Mouse (Mus musculus) heart, postnatal 25 days (tissue): ENCODE data around the gene Ankrd55. TPM values are rescaled to one million over a fixed set of nuclear protein-coding genes. Genes with fewer than 3 reads are reported as not detected.
A peak's percentile ranks its signal among the peaks of the same experiment; 100 is the strongest.

Experiments used
- DNase-seq: peaks from one replicate; pipeline ENCODE4 v3.0.0; 2022; ENCODE audit warnings: low spot score
- intact Hi-C: fragments of 180-260 bp; cut with DNase I; formaldehyde crosslinking; loops from one replicate; pipeline ENCODE4 v1.15.1; 2025
- total RNA-seq, 2 experiments: library from RNA; stranded (reverse); gene quantifications; 2 replicates each; pipeline ENCODE4 v1.2.3; 2021

The Ankrd55 gene
- total RNA-seq, 2 experiments from 2014 or later = 0.25 to 0.34 TPM

DNA sequence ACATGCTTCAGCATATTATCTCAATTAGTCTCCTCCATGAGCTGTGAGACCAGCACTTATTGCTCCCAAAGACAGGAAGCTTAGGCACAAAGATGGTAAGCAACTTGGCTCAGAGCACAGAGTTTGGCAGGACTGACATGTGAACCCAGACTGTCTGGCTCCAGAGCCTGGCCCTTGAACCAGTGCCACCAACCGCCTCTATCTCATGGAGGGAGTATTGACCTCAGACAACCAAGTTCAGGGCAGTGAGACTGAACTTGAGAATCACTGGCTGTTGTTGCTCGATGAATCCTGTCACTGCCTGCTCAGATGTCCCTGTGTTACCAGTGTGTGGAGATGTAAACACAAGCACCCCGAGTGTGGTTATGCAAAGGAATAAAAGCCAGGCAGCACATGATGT is 47.3 kb downstream of the Ankrd55 start:
- DNase-seq = peak; percentile 17
- intact Hi-C loops = no loop called here

GRCm38 (mm10) chr13:112337146-112337545 is 48.9 kb downstream of the Ankrd55 start:
- no peak for DNase-seq
- intact Hi-C loops = no loop called here

- intact Hi-C loops = no loop called here
- DNase-seq = peak; percentile 15
These were observed 52.0 kb downstream of the Ankrd55 start for GRCm38 (mm10) chr13:112340205-112340604.

- DNase-seq = no peak
- intact Hi-C loops = no loop called here
These were observed 52.5 kb downstream of the Ankrd55 start for GRCm38 (mm10) chr13:112340761-112341160.

- intact Hi-C loops = no loop called here
- DNase-seq = no peak
These were observed 54.8 kb downstream of the Ankrd55 start for GRCm38 (mm10) chr13:112342971-112343627.

DNA sequence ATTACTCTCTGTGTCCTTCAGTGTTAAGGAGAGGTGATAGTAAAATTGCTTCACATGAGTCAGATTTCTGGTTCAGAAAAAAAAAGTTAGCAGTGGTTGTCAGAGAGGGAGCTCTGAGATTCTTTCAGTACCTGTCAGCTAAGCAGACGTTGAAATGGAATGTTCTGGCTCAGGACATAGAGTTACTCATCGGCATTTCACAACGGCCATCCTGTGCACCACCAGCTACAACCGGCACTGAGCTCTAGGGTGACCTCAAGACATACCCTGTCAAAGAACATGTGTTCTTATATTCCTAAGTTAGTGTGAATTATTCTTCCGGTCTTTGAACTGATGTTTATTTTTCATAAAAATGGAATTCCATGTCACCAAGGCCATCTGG is 55.4 kb downstream of the Ankrd55 start:
- no peak for DNase-seq
- intact Hi-C loops = no loop called here

- no peak for DNase-seq
- intact Hi-C loops = no loop called here
These were observed 56.1 kb downstream of the Ankrd55 start for GRCm38 (mm10) chr13:112344270-112344864.

- DNase-seq = no peak
- intact Hi-C loops = no loop called here
These were observed 57.3 kb downstream of the Ankrd55 start for GRCm38 (mm10) chr13:112345542-112345941.

DNA sequence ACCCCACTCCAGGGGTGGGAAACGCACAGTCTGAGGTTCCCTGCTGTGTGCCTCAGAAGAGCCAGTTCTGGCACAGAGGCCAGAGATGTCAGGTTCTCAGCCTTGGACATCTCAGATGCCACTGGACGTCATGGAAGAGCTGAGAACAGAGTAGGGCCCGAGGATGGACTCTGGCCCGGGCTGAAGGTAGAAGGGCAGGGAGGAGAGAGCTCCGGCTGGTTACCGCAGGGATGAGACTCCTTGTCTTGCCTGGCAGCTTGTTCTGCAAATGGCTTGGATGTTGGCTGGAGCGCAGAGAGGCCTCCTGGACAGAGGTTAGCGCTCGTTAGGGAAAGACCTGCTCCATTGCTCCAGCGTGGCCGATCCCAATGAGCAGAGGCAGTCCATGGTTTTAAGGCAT is 57.8 kb downstream of the Ankrd55 start:
- DNase-seq = no peak
- intact Hi-C loops = no loop called here

DNA sequence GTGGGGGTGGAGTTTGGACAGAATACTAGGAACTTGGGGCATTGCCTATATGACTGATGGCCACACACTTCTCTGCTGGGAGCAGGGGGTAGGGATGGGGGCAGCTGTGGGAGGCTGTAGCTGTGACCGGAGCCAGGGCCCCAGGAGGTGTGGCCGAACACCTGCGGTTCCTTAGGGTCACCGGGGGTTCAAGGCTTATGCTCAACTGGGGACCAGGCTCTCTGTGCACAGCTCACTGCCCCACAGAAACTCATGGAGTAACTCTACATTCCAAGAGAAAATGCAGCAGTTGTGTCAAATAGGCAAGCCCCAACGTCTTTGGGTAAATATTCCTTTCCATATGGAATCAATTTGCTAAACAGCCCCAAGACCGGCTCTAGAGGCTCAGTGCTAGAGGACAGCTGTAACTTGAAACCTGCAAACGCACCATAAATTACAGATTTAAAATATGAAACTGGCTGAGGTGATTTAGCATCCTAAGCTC is 58.5 kb downstream of the Ankrd55 start:
- intact Hi-C loops = no loop called here
- no peak for DNase-seq

DNA sequence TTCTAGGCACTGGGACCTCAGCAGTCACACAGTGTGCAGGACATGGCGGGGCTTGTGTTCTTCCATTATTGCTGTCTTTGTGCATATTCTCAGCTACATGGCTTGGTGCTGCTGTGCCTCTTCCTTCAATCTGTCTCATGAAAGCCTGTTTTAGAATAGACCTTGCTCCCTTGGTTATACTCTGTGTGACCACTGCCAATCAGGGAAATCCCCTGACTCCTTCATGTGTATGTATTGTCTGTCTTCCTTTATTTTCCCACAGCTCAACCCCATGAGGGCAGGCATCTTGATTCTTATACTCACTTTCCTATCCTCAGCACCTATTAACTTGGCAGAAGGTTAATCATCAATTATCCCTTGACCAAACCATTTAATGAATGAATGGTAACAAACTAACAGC is 60.0 kb downstream of the Ankrd55 start:
- no peak for DNase-seq
- intact Hi-C loops = no loop called here

DNA sequence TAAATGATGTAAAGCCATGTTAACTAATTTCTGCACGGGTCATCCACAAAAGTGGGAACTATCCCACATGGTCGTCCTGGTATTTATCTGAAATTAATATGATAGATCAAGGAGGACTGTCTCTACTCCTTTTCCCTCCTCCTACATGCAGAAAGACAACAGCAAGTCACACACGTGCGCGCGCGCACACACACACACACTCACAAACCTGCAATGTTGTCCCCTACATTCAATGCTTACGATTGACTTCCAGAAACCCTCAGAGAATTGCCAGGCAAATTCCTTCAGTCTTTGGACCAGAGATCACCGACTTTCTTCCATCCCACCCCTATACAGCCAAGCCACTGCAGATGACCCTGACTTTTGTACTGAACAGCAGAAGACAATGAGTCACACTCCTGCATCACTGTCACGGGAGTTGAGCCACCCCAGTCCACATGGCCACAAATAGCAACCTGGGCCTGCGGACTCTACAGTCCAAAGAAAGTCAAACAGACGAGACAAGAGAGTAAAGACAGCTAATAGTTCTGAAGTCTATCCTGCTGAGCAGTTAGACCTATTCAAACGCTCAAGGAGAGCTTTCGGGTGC is 60.7 kb downstream of the Ankrd55 start:
- DNase-seq = no peak
- intact Hi-C loops = no loop called here

- intact Hi-C loops = no loop called here
- DNase-seq = no peak
These were observed 61.2 kb downstream of the Ankrd55 start for GRCm38 (mm10) chr13:112349500-112349899.

- intact Hi-C loops = no loop called here
- DNase-seq = no peak
These were observed 63.7 kb downstream of the Ankrd55 start for GRCm38 (mm10) chr13:112351943-112352342.

GRCm38 (mm10) chr13:112354109-112354867 is 66.0 kb downstream of the Ankrd55 start:
- no peak for DNase-seq
- intact Hi-C loops = no loop called here

GRCm38 (mm10) chr13:112354958-112355357 is 66.7 kb downstream of the Ankrd55 start:
- intact Hi-C loops = no loop called here

DNA sequence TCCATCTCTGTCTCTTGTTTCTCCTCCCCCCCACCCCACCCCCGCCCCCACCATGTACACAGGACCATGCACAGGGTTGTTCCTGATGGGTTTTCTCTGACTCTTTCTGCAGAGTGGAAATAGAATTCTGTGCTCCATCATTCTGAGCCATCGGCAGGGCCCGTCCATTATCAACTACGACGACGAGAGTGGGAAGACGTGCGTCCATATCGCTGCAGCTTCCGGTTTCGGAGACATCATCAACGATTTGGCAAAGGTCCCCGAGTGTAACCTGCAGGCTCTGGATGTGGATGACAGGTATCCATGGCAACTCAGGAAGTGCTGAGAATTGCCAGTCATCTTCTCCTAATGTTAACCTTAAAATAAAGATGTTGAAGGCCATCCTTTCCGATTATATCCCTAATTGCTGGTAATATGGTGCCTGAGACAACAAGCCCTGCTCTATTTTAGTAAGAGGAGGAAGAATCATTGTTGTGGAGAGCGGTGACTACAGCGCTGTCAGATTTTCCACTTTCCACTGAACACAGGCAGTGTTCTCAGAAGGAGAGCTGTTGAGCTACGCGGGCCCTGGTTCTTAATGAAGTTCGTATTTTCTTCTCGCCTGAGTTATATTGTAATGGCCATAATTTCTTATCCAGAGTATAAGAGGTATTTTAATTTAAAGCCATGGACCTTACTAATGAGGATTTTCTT is 67.7 kb downstream of the Ankrd55 start:
- no peak for DNase-seq
- intact Hi-C loops = no loop called here

More at GRCm38 (mm10) chr13:112354958-112355357, 66.7 kb downstream of the Ankrd55 start:
- no peak for DNase-seq

- DNase-seq = no peak
- intact Hi-C loops = no loop called here
These were observed 73.3 kb downstream of the Ankrd55 start for GRCm38 (mm10) chr13:112361575-112361974.

DNA sequence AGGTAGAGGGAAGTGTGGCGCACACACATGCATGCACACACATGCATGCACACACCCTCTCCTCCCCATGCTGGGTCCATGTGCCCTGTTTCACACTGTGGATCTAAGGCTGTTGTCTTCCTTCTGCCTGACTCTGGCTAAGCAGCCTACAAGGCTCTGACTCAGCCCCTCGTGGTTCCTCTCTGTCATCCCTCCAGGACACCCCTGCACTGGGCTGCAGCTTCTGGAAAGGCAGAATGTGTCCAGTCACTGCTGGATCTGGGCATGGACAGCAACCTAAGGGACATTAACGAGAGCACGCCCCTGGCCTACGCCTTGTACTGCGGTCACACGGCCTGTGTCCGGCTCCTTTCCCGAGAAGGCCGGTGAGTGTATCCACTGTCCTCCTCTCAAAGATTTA is 75.0 kb downstream of the Ankrd55 start:
- intact Hi-C loops = no loop called here
- peak; percentile 36 for DNase-seq

- DNase-seq = no peak
- intact Hi-C loops = no loop called here
These were observed 75.5 kb downstream of the Ankrd55 start for GRCm38 (mm10) chr13:112363746-112364145.
